Mouse (Mus musculus) erythroblast, embryonic 14.5 days (primary cell): ENCODE data around the gene Kdm5b. TPM values are rescaled to one million over a fixed set of nuclear protein-coding genes. Genes with fewer than 3 reads are reported as not detected.

Experiments used
- H3K27me3 ChIP-seq: 2 replicates; pipeline ENCODE4 v1.6.1; 2012; ENCODE audit warnings: inconsistent platforms; ENCODE audit not compliant: control insufficient read depth
- H3K36me3 ChIP-seq: 2 replicates; pipeline ENCODE4 v1.6.1; 2012; ENCODE audit warnings: mild to moderate bottlenecking, inconsistent platforms; ENCODE audit not compliant: control insufficient read depth
- H3K4me1 ChIP-seq: 2 replicates; pipeline ENCODE4 v1.6.1; 2012; ENCODE audit warnings: inconsistent platforms; ENCODE audit not compliant: control insufficient read depth
- H3K4me3 ChIP-seq: replicated peaks from 2 replicates; pipeline ENCODE3; 2012; ENCODE audit warnings: moderate library complexity, mild to moderate bottlenecking, inconsistent platforms
- H3K9me3 ChIP-seq: 2 replicates; pipeline ENCODE4 v1.6.1; 2012; ENCODE audit warnings: low read length, inconsistent platforms, mixed read lengths; ENCODE audit not compliant: control insufficient read depth
- GATA1 ChIP-seq: IDR thresholded peaks from 2 replicates; pipeline ENCODE4 v1.6.1; 2012; ENCODE audit warnings: low read length, inconsistent platforms, mixed read lengths
- TAL1 ChIP-seq: IDR thresholded peaks from 3 replicates; pipeline ENCODE4 v1.6.1; 2012; ENCODE audit warnings: low read length, inconsistent platforms, mixed read lengths
- polyA plus RNA-seq: library from polyadenylated mRNA; stranded (reverse); fragments of >175 nt; gene quantifications from 2 replicates; pipeline ENCODE4 v1.2.3, GENCODE M21; 2012

Kdm5b gene
- polyA plus RNA-seq, 1 experiment, result 0.01 TPM

GRCm38 (mm10) chr1:134674312-134674711 is 114.3 kb downstream of the Kdm5b start:
- H3K9me3 ChIP-seq, result no peaks in the 10 kb centered on the region
- no peaks in the 10 kb centered on the region; the same call in 1 of the 2 replicates for H3K27me3 ChIP-seq
- no peaks in the 10 kb centered on the region for H3K36me3 ChIP-seq
- H3K4me1 ChIP-seq, result no peaks in the 10 kb centered on the region
- no peak overlapping the region for H3K4me3 ChIP-seq
- TF ChIP-seq TAL1, result no peak
- TF ChIP-seq GATA1, result no peak

- H3K4me1 ChIP-seq, result no peaks in the 10 kb centered on the region
- H3K4me3 ChIP-seq, result no peak overlapping the region
- H3K9me3 ChIP-seq, result no peaks in the 10 kb centered on the region
- peaks cover 3% of the 10 kb centered on the region; the same call in 1 of the 2 replicates for H3K27me3 ChIP-seq
- H3K36me3 ChIP-seq, result no peaks in the 10 kb centered on the region
- TF ChIP-seq GATA1 (no peak), TAL1 (no peak)
These were observed 119.5 kb downstream of the Kdm5b start for GRCm38 (mm10) chr1:134679445-134679844.

DNA sequence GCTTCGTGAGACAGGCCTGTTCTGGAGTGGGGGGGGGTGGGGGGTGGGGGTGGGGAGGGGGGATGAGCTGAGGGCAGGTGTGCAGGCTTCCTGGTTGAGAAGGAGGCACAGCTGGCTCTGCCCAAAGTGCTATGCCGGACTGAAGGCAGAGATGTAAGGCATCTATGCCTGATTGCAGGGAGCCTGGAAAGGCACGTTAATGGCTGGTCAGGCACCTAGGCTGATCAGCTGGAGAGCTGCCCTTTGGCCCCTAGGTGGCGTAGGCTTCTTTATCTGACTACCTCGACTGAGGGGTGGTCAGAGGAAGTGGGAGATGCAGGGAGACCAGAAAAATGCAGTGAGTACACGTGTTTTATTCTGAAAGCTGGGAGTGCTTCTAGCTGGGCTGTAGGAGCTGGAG is 120.6 kb downstream of the Kdm5b start:
- TF ChIP-seq TAL1, result no peak
- TF ChIP-seq GATA1, result no peak
- H3K27me3 ChIP-seq, result peaks cover 3% of the 10 kb centered on the region; the same call in 1 of the 2 replicates

DNA sequence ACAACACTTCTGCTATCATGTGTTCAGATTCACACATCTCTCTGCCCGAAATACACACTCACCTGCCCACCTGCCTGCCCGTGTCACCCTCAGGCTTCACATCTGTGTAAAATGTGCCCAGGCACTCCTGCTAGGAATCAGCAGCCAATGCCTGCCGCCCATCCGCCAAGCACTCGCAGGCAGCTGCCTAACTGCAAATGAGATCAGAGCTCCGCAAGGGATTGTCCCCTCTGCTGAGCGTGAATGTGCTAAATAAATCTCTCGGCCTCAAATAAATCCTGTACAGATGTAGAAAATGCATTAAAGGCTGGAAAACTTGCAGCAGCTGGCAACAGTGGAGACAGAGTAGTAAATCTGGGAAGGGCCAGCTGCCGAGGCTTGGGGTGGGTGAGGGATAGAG is 122.5 kb downstream of the Kdm5b start:
- peaks cover 3% of the 10 kb centered on the region; the same call in 1 of the 2 replicates for H3K27me3 ChIP-seq
- no peak for TF ChIP-seq GATA1
- no peak overlapping the region for H3K4me3 ChIP-seq
- no peaks in the 10 kb centered on the region for H3K4me1 ChIP-seq
- no peaks in the 10 kb centered on the region for H3K36me3 ChIP-seq
- H3K9me3 ChIP-seq, result no peaks in the 10 kb centered on the region

More for the DNA sequence above, 120.6 kb downstream of the Kdm5b start:
- Histone ChIP-seq H3K4me1 (no peaks in the 10 kb centered on the region), H3K9me3 (no peaks in the 10 kb centered on the region), H3K4me3 (no peak overlapping the region), H3K36me3 (no peaks in the 10 kb centered on the region)

Other genes starting within 250 kb of the Kdm5b start
- 0.03 and 0.08 TPM in 2 replicates for gene Ppfia4, start 227.2 kb upstream of the Kdm5b start, polyA plus RNA-seq
- gene Tmem183a, start 198.2 kb upstream of the Kdm5b start, polyA plus RNA-seq, result 2.8 and 2.9 TPM in 2 replicates
- gene 4933406M09Rik, start 174.2 kb upstream of the Kdm5b start, polyA plus RNA-seq, result 0.02 TPM in 1 of 2 replicates, not detected in the other
- gene Cyb5r1, start 154.6 kb upstream of the Kdm5b start, polyA plus RNA-seq, result 3.2 and 3.7 TPM in 2 replicates
- 58.2 and 72.8 TPM in 2 replicates for gene Adipor1, start 144.8 kb upstream of the Kdm5b start, polyA plus RNA-seq
- 0.63 and 1.1 TPM in 2 replicates for gene Klhl12, start 104.6 kb upstream of the Kdm5b start, polyA plus RNA-seq
- 0.37 and 0.42 TPM in 2 replicates for gene Rabif, start 65.5 kb upstream of the Kdm5b start, polyA plus RNA-seq
- not detected in 2 replicates for gene Mgat4e, start 10.5 kb upstream of the Kdm5b start, polyA plus RNA-seq
- 0.01 TPM in 2 replicates for gene Syt2, start 86.5 kb downstream of the Kdm5b start, polyA plus RNA-seq